Mouse (Mus musculus): ENCODE data around the gene Art5.
"Not testable (repeated sequence)": the region's sequence is repeated elsewhere in the genome, so short reads cannot be mapped to it uniquely, and the experiment has no call there.

DNA sequence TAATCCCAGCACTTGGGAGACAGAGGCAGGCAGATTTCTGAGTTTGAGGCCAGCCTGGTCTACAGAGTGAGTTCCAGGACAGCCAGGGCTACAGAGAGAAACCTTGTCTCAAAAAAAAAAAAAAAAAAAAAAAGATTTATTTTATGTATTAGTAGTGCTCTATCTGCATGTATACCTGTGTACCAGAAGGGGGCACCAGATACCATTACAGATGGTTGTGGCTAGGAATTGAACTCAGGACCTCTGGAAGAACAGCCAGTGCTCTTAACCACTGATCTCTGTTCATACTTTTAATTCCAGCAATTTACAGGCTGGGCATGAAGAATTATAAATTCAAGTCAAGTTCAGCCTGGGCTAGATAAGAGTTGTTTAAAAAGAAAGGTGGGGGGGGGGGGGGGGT is 60.8 kb downstream of the Art5 start:
- TF ChIP-seq EP300 (IDR thresholded peaks at IDR 0.05; ENCODE audit: low read length); JUND (conservative IDR thresholded peaks at IDR 0.05; ENCODE audit: low read depth, low read length); CHD1 (IDR thresholded peaks at IDR 0.05; ENCODE audit: low read depth, low read length); SIN3A (IDR thresholded peaks at IDR 0.05; ENCODE audit: low read length): not testable (repeated sequence)
- peak; percentile 6 to 47; a peak in 2 of 4 replicates for TF ChIP-seq CTCF (conservative IDR thresholded peaks at IDR 0.05 in 1 of 2, IDR thresholded peaks at IDR 0.05 in 1 of 2; ENCODE audit: low read depth in 2 of 2, low read length in 2 of 2)
